Mouse (Mus musculus): ENCODE data around the gene Spdye4a.
"Not testable (repeated sequence)": the region's sequence is repeated elsewhere in the genome, so short reads cannot be mapped to it uniquely, and the experiment has no call there.

Spdye4a gene

GRCm38 (mm10) chr5:143235028-143235693 lies 8.5 kb upstream of the Spdye4a start, which contains the start of gene Zfp12:
Gene Zfp12 (plus strand): TSS chr5:143235163.
- DNase-seq (ENCODE audit: low spot score in 2 of 2), result peak; percentile 91

GRCm38 (mm10) chr5:143222287-143222686 lies 4.4 kb downstream of the Spdye4a start:
- no peak for DNase-seq (ENCODE audit: low spot score in 2 of 2)

GRCm38 (mm10) chr5:143220996-143221395 lies 5.7 kb downstream of the Spdye4a start:
- no peak for DNase-seq (ENCODE audit: low spot score in 2 of 2)

GRCm38 (mm10) chr5:143213832-143214231 lies 12.9 kb downstream of the Spdye4a start:
- DNase-seq (ENCODE audit: low spot score in 2 of 2), result no peak

GRCm38 (mm10) chr5:143205015-143205414 lies 21.7 kb downstream of the Spdye4a start:
- DNase-seq (ENCODE audit: low spot score in 2 of 2), result no peak

- DNase-seq (ENCODE audit: low spot score in 2 of 2), result no peak
Measured at GRCm38 (mm10) chr5:143196506-143196905, 30.2 kb downstream of the Spdye4a start.

GRCm38 (mm10) chr5:143195166-143195565 lies 31.5 kb downstream of the Spdye4a start:
- DNase-seq (ENCODE audit: low spot score in 2 of 2), result no peak

- not testable (repeated sequence) for DNase-seq (ENCODE audit: low spot score in 2 of 2)
Measured at GRCm38 (mm10) chr5:143194747-143195146, 31.9 kb downstream of the Spdye4a start.

- no peak for DNase-seq (ENCODE audit: low spot score in 2 of 2)
Measured at GRCm38 (mm10) chr5:143192806-143193205, 33.9 kb downstream of the Spdye4a start.

GRCm38 (mm10) chr5:143188014-143188413 lies 38.7 kb downstream of the Spdye4a start:
- not testable (repeated sequence) for DNase-seq (ENCODE audit: low spot score in 2 of 2)

- DNase-seq (ENCODE audit: low spot score in 2 of 2), result peak; percentile 85 to 86
Measured at GRCm38 (mm10) chr5:143180255-143181076, 46.2 kb downstream of the Spdye4a start, which contains the start of the genes Rbak and Spdye4b. Gene Rbak (minus strand): TSS chr5:143180775. Gene Spdye4b (plus strand): TSS chr5:143181017.

- DNase-seq (ENCODE audit: low spot score in 2 of 2), result no peak
Measured at GRCm38 (mm10) chr5:143179179-143179578, 47.5 kb downstream of the Spdye4a start.

GRCm38 (mm10) chr5:143177541-143178200 lies 49.0 kb downstream of the Spdye4a start:
- no peak for DNase-seq (ENCODE audit: low spot score in 2 of 2)

GRCm38 (mm10) chr5:143175970-143176369 lies 50.7 kb downstream of the Spdye4a start:
- DNase-seq (ENCODE audit: low spot score in 2 of 2), result no peak

Measured in spleen, postnatal 36 days (tissue).